In genomic region chr11:82989357-82989756, GRCm38 (mm10) we compare ENCODE assay signal across 8 mouse cellular contexts. TPM values are rescaled to one million over a fixed set of nuclear protein-coding genes. Genes with fewer than 3 reads are reported as not detected.
DNase-seq lines count a peak whose midpoint lies in the region; ATAC-seq lines count a peak whose summit lies in the region.

No protein-coding gene starts in this region.

- H3K4me1 ChIP-seq in kidney, embryonic 15.5 days, result peaks cover 22% of the 10 kb centered on the region
- H3K4me1 ChIP-seq in embryonic facial prominence, embryonic 12.5 days, result 0 out of 2 replicates have a peak, but pooled peaks cover 5% of the 10 kb centered on the region

- H3K4me2 ChIP-seq in kidney, embryonic 15.5 days, result peak overlapping the region; percentile 89
- H3K4me2 ChIP-seq in embryonic facial prominence, embryonic 12.5 days (replicated peaks), result peak overlapping the region; percentile 79

- peaks cover 18% of the 10 kb centered on the region for H3K36me3 ChIP-seq in kidney, embryonic 15.5 days
- 0 out of 2 replicates have a peak, but pooled peaks cover 9% of the 10 kb centered on the region for H3K36me3 ChIP-seq in embryonic facial prominence, embryonic 12.5 days

- ATAC-seq in kidney, embryonic 15.5 days (replicated peaks; ENCODE audit: low FRiP score), result 0 out of 2 replicates have a peak, but pooled peaks have one; percentile 40
- ATAC-seq in embryonic facial prominence, embryonic 12.5 days (ENCODE audit: insufficient number of reproducible peaks, insufficient read depth, low FRiP score, low TSS enrichment), result no peak
- no peak for ATAC-seq in erythroid progenitor cell, adult 5-6 weeks (replicated peaks; ENCODE audit: low FRiP score, poor library complexity, severe bottlenecking)

- no peak overlapping the region for H3K27ac ChIP-seq in kidney, embryonic 15.5 days
- H3K27ac ChIP-seq in embryonic facial prominence, embryonic 12.5 days, result no peak overlapping the region

- no peaks in the 10 kb centered on the region for H3K27me3 ChIP-seq in kidney, embryonic 15.5 days
- H3K27me3 ChIP-seq in embryonic facial prominence, embryonic 12.5 days, result no peaks in the 10 kb centered on the region

- H3K4me3 ChIP-seq in kidney, embryonic 15.5 days (replicated peaks), result peak overlapping the region; percentile 55
- 0 out of 2 replicates have a peak overlapping the region, but pooled peaks have one; percentile 9 for H3K4me3 ChIP-seq in embryonic facial prominence, embryonic 12.5 days

- no peak for DNase-seq in kidney, postnatal 36 days
- peak; percentile 29 to 38 for DNase-seq in kidney, postnatal 4 days
- peak; percentile 19 to 44 for DNase-seq in lung, postnatal 4 days
- DNase-seq in right cerebral cortex, adult 2 months (ENCODE audit: low spot score in 2 of 2), result no peak
- no peak for DNase-seq in c-Kit-positive CD71-positive TER-119-positive erythroid progenitor cells, embryonic 14.5 days (ENCODE audit: low spot score)

- no peak overlapping the region for H3K9ac ChIP-seq in kidney, embryonic 15.5 days
- no peak overlapping the region for H3K9ac ChIP-seq in embryonic facial prominence, embryonic 12.5 days

- WGBS in kidney, embryonic 15.5 days, result 23% methylated on average over 12 of the region's 12 CpGs
- WGBS in embryonic facial prominence, embryonic 12.5 days, result 27% methylated on average over 12 of the region's 12 CpGs

- H3K9me3 ChIP-seq in kidney, embryonic 15.5 days (replicated peaks), result no peaks in the 10 kb centered on the region
- H3K9me3 ChIP-seq in embryonic facial prominence, embryonic 12.5 days, result no peaks in the 10 kb centered on the region

RNA-seq across cellular contexts. Expression of gene Slfn9, which starts 2.3 kb away (rescaled TPM):
- polyA plus RNA-seq in kidney, embryonic 15.5 days (2015; fragmentation: Nextera tagmentation; extraction: Ambion mirVana), result 18.6 and 20.7 TPM in 2 replicates
- polyA plus RNA-seq in embryonic facial prominence, embryonic 12.5 days (2016; fragmentation: Nextera tagmentation; extraction: Ambion mirVana), result 18.1 and 19.2 TPM in 2 replicates
- 6.8 and 10.1 TPM in 2 replicates for total RNA-seq in erythroid progenitor cell, adult 5-6 weeks (2015; ENCODE audit: low replicate concordance)
- total RNA-seq in erythroid progenitor cell, adult 5-6 weeks (2017; ENCODE audit: low replicate concordance), result 6.0 and 6.1 TPM in 2 replicates

RNA-seq across cellular contexts. Expression of gene Slfn8, which starts 31.3 kb away (rescaled TPM):
- polyA plus RNA-seq in kidney, embryonic 15.5 days (2015; fragmentation: Nextera tagmentation; extraction: Ambion mirVana), result 0.54 and 0.58 TPM in 2 replicates
- polyA plus RNA-seq in embryonic facial prominence, embryonic 12.5 days (2016; fragmentation: Nextera tagmentation; extraction: Ambion mirVana), result 0.20 and 0.64 TPM in 2 replicates
- total RNA-seq in erythroid progenitor cell, adult 5-6 weeks (2015; ENCODE audit: low replicate concordance), result 6.5 and 22.2 TPM in 2 replicates
- 2.9 and 4.7 TPM in 2 replicates for total RNA-seq in erythroid progenitor cell, adult 5-6 weeks (2017; ENCODE audit: low replicate concordance)

RNA-seq across cellular contexts. Expression of gene Slfn5, which starts 38.2 kb away (rescaled TPM):
- polyA plus RNA-seq in kidney, embryonic 15.5 days (2015; fragmentation: Nextera tagmentation; extraction: Ambion mirVana), result 7.4 and 9.8 TPM in 2 replicates
- polyA plus RNA-seq in embryonic facial prominence, embryonic 12.5 days (2016; fragmentation: Nextera tagmentation; extraction: Ambion mirVana), result 1.2 and 1.3 TPM in 2 replicates
- total RNA-seq in erythroid progenitor cell, adult 5-6 weeks (2015; ENCODE audit: low replicate concordance), result 4.6 and 7.6 TPM in 2 replicates
- 4.5 and 5.5 TPM in 2 replicates for total RNA-seq in erythroid progenitor cell, adult 5-6 weeks (2017; ENCODE audit: low replicate concordance)

Comparison
In these comparisons a context has a peak if more than half of its experiments do, and no peak if none do; other contexts are left out.
1. DNase-seq: peak in kidney, postnatal 4 days (2 of 2) and lung, postnatal 4 days (2 of 2); none in kidney, postnatal 36 days (0 of 2), right cerebral cortex, adult 2 months (0 of 2) and c-Kit-positive CD71-positive TER-119-positive erythroid progenitor cells, embryonic 14.5 days (single experiment).